Mouse (Mus musculus) intestine, embryonic 16.5 days (tissue): ENCODE measurements around the gene Btbd35f29. TPM values are rescaled to one million over a fixed set of nuclear protein-coding genes. Genes with fewer than 3 reads are reported as not detected.

Source experiments
- polyA plus RNA-seq: library from polyadenylated mRNA; unstranded; fragments of >200 nt; fragmentation: Nextera tagmentation; extraction: Ambion mirVana; gene quantifications from 2 replicates; pipeline ENCODE4 v1.2.1, GENCODE M21; 2015

Gene Btbd35f29
- polyA plus RNA-seq, 1 experiment from 2014 or later, result not detected

Other genes starting within 250 kb of the Btbd35f29 start
- gene Spin2f, start 136.2 kb downstream of the Btbd35f29 start, polyA plus RNA-seq, result not detected in 2 replicates
- gene Btbd35f26, start 218.8 kb downstream of the Btbd35f29 start, polyA plus RNA-seq, result not detected in 2 replicates